Mouse (Mus musculus) hindbrain, embryonic 11.5 days (tissue): ENCODE results near the gene Fto. TPM values are rescaled to one million over a fixed set of nuclear protein-coding genes. Genes with fewer than 3 reads are reported as not detected.

Experiments
- ATAC-seq: fragments of 200-750 bp; cut with Nextera tagmentation; 2 replicates; pipeline ENCODE4 v1.8.0; 2017; ENCODE audit warnings: mild to moderate bottlenecking, moderate TSS enrichment, moderate library complexity; ENCODE audit not compliant: low FRiP score
- DNase-seq: peaks from one replicate; pipeline ENCODE4 v3.0.0-alpha.2; 2015; ENCODE audit warnings: low spot score
- H3K27ac ChIP-seq: fragments of 300-500 bp; sonication (generic); 2 replicates; pipeline ENCODE4 v1.5.1; 2014; ENCODE audit warnings: mild to moderate bottlenecking, low read depth, low read length
- H3K27me3 ChIP-seq: fragments of 300-500 bp; sonication (generic); 2 replicates; pipeline ENCODE4 v1.6.1; 2014; ENCODE audit warnings: mild to moderate bottlenecking, low read length, moderate library complexity, mixed read lengths; ENCODE audit not compliant: control insufficient read depth, insufficient read depth
- H3K36me3 ChIP-seq: fragments of 300-500 bp; sonication (generic); 2 replicates; pipeline ENCODE4 v1.6.1; 2014; ENCODE audit warnings: mild to moderate bottlenecking, low read length, moderate library complexity, mixed read lengths; ENCODE audit not compliant: control insufficient read depth, insufficient read depth
- H3K4me1 ChIP-seq: fragments of 300-500 bp; sonication (generic); replicated peaks from 2 replicates; pipeline ENCODE4 v1.6.1; 2014; ENCODE audit warnings: low read length, mixed read lengths; ENCODE audit not compliant: control insufficient read depth, insufficient read depth
- H3K4me2 ChIP-seq: fragments of 300-500 bp; sonication (generic); replicated peaks from 2 replicates; pipeline ENCODE4 v1.6.1; 2014; ENCODE audit warnings: mild to moderate bottlenecking, low read depth, low read length
- H3K4me3 ChIP-seq: fragments of 300-500 bp; sonication (generic); 2 replicates; pipeline ENCODE4 v1.5.1; 2014; ENCODE audit warnings: low read depth, low read length
- H3K9ac ChIP-seq: fragments of 300-500 bp; sonication (generic); 2 replicates; pipeline ENCODE4 v1.6.1; 2014; ENCODE audit warnings: low read depth, low read length
- H3K9me3 ChIP-seq: fragments of 300-500 bp; sonication (generic); 2 replicates; pipeline ENCODE4 v1.6.1; 2016; ENCODE audit warnings: low read length; ENCODE audit not compliant: control insufficient read depth
- WGBS: fragments of 180-500 bp; shearing (Covaris S2); extraction: QIAGEN DNeasy Blood & Tissue Kit; methylation state at CpG from one replicate; pipeline ENCODE4 v1.1.7; 2014; 5-methylcytosine and 5-hydroxymethylcytosine counted together
- polyA plus RNA-seq: library from polyadenylated mRNA; unstranded; fragments of >200 nt; fragmentation: Nextera tagmentation; extraction: Ambion mirVana; gene quantifications from 2 replicates; pipeline ENCODE4 v1.2.1, GENCODE M21; 2014

Gene Fto
- polyA plus RNA-seq, 1 experiment from 2014 or later: 94.7 TPM

DNA sequence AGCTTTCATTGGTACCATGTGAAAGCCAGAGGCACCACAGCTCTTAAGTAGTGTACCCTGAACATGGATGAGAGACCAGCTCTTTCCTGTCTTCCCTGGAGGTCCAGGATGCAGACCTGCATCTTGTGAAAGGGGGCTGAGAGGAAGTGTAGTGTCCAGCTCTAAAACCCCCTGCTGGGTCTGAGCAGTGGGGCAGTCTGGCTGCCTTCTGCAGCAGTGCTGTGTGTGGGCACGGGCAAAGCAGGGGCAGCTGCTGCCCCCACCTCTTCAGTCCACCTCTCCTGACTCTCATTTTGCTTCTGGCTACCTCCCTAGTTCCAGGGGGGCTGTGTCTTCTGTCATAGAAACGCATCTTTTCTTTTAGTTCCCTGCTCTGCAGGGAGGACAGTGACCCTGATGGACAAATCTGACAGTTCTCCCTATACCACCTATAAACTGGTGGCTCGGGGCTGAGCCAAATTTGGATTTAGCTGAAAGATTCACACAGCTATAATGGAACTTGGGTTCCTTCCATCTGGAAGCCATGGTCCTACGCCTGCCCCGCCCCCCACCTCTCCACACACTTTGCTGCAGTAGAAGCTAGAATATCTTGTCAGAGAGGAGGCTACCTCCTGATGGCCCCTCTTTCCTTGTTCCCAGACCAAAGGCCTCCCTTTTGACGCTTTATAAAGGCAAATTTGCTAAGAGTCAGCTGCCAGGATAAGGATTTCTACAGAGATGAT is 371.4 kb downstream of the Fto start:
- H3K4me2 ChIP-seq: no peak overlapping the region
- WGBS: 72% methylated on average over 6 of the region's 6 CpGs
- H3K9me3 ChIP-seq: no peaks in the 10 kb centered on the region
- no peaks in the 10 kb centered on the region for H3K36me3 ChIP-seq
- no peak overlapping the region for H3K9ac ChIP-seq
- no peak overlapping the region for H3K27ac ChIP-seq
- no peak for DNase-seq
- peaks cover 5% of the 10 kb centered on the region; the same call in 1 of the 2 replicates for H3K4me1 ChIP-seq
- no peak overlapping the region for H3K4me3 ChIP-seq
- no peaks in the 10 kb centered on the region for H3K27me3 ChIP-seq
- no peak for ATAC-seq

DNA sequence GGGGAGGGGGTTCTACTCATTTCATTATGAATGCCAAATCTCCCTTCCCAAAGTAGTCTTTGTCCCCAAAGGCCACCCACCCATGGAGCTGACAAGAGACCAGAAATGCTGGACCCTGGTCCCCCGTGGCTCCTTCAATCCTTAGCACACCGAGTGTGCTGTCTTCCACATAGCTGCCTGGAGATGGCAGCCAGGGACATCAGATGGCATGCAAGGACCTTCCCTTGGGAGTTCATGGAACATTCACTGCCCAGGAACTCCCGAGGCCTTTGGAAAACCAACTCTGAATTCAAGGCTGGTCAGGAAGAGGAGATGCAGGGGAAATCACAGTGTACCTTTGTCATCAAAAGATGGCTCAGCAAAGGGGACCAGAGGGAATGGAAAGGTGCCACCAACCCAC is 372.1 kb downstream of the Fto start:
- H3K9me3 ChIP-seq: no peaks in the 10 kb centered on the region
- H3K27ac ChIP-seq: no peak overlapping the region
- DNase-seq (no peak), ATAC-seq (no peak)
- H3K9ac ChIP-seq: no peak overlapping the region
- no peak overlapping the region for H3K4me3 ChIP-seq
- no peaks in the 10 kb centered on the region for H3K27me3 ChIP-seq
- peaks cover 5% of the 10 kb centered on the region; the same call in 1 of the 2 replicates for H3K4me1 ChIP-seq
- 21% methylated on average over 3 of the region's 3 CpGs for WGBS
- no peak overlapping the region for H3K4me2 ChIP-seq
- H3K36me3 ChIP-seq: no peaks in the 10 kb centered on the region

DNA sequence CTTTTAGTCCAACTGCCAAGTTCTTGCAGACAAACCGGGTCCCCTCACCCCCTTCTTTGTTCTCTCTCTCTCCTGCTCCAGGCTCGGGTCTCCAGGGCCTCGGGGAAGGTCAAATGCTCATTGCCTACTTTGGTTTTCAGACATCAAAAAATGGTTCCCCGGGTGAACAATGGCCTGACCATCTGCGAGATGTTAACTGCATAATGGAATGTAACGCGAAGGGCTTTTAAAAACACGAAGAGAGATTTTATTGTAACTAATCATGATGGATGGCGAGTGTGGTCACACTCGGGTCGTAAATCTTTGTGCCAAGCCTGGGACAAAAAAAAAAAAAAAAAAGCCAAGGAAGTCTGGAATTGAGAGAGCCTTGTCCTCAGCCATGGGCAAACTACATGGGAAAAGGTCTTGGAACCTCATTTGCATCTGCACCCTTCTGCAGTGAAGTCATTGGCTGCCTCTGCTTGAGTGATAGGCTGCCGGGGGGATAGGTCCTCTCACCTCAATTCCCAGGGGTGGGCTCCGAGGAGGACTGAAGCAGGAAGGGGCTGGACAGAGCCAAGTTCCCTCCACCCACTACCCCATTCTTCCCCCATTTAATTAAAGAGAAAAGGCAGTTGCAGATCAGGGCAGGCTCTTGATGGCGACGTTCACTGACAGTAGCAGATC is 378.9 kb downstream of the Fto start:
- H3K27me3 ChIP-seq: no peaks in the 10 kb centered on the region
- WGBS: 23% methylated on average over 15 of the region's 15 CpGs
- peak overlapping the region; percentile 74 for H3K27ac ChIP-seq
- peak; percentile 60 for DNase-seq
- no peak overlapping the region for H3K4me3 ChIP-seq
- no peaks in the 10 kb centered on the region for H3K9me3 ChIP-seq
- no peaks in the 10 kb centered on the region for H3K36me3 ChIP-seq
- H3K4me1 ChIP-seq: 0 out of 2 replicates have a peak, but pooled peaks cover 4% of the 10 kb centered on the region
- no peak overlapping the region for H3K4me2 ChIP-seq
- no peak overlapping the region for H3K9ac ChIP-seq
- peak; percentile 56 for ATAC-seq

DNA sequence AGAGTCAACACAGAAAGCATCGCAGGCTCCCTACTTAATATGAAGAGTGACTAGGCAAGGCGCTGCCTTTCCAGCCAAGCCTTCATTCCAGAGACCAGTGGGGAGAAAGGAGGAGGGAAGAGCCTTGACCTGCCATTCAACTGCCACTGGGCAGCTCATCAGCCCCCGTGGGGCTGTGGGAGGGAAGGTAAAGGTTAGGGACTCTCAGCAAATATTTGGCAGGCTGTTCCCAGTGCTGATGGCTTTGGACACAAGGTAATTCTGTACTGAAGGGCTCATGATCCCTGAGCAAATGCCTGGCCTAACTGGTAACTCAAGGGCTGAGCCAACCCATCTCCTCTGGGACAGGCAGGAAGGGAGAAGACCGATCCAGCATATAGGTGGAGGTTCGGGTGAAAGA is 393.2 kb downstream of the Fto start:
- no peak overlapping the region for H3K4me3 ChIP-seq
- H3K9me3 ChIP-seq: no peaks in the 10 kb centered on the region
- H3K9ac ChIP-seq: no peak overlapping the region
- H3K4me2 ChIP-seq: no peak overlapping the region
- no peaks in the 10 kb centered on the region for H3K36me3 ChIP-seq
- no peak overlapping the region for H3K27ac ChIP-seq
- 0 out of 2 replicates have a peak, but pooled peaks cover 5% of the 10 kb centered on the region for H3K4me1 ChIP-seq
- H3K27me3 ChIP-seq: no peaks in the 10 kb centered on the region
- 73% methylated on average over 5 of the region's 5 CpGs for WGBS
- DNase-seq: no peak
- ATAC-seq: no peak

DNA sequence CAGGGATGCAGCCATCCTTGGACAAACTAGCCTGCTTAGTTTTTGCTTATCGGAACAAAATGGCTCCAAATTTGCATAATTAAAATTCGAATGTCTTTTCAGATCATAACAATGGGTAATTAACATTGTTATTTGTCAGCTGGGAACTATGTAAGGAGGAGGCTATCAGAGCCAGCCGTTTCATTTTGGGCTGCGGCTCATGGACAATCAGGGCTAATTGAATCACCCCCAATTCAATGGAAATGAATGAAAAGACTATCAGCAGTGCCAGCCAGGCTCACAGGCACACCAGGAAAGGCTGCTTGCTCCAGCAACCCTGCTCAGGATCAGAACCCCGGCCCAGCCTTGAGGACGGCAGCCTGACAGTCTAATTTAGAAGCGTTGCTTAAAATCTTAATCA is 395.3 kb downstream of the Fto start:
- no peaks in the 10 kb centered on the region for H3K9me3 ChIP-seq
- no peak overlapping the region for H3K9ac ChIP-seq
- no peaks in the 10 kb centered on the region for H3K36me3 ChIP-seq
- no peaks in the 10 kb centered on the region for H3K27me3 ChIP-seq
- no peak for DNase-seq
- no peak for ATAC-seq
- WGBS: 46% methylated on average over 7 of the region's 7 CpGs
- peaks cover 5% of the 10 kb centered on the region for H3K4me1 ChIP-seq
- H3K27ac ChIP-seq: no peak overlapping the region
- H3K4me3 ChIP-seq: no peak overlapping the region
- no peak overlapping the region for H3K4me2 ChIP-seq

DNA sequence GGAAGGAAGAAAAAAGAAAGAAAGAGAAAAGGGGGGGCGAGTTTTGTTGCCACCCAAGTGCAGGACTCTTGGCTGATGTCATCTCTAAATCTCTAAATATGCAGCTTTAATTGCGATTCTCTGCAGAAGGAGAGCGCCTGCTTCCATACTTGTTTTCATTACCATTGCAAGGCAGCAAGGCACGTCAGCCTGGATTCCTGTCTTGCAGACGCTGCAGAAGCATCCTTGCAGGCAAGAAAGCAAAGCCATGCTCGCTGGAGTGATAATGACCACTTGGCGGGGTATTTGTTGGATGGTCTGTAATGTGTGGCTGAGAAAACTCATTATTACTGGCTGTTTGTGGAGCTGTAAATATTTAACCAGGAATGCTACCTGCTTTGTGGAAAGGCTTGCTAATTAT is 396.4 kb downstream of the Fto start:
- WGBS: 29% methylated on average over 7 of the region's 7 CpGs
- ATAC-seq (no peak), DNase-seq (no peak)
- no peaks in the 10 kb centered on the region for H3K36me3 ChIP-seq
- no peak overlapping the region for H3K4me3 ChIP-seq
- H3K9me3 ChIP-seq: no peaks in the 10 kb centered on the region
- H3K4me1 ChIP-seq: peaks cover 8% of the 10 kb centered on the region
- H3K4me2 ChIP-seq: no peak overlapping the region
- no peak overlapping the region for H3K9ac ChIP-seq
- no peaks in the 10 kb centered on the region for H3K27me3 ChIP-seq
- no peak overlapping the region for H3K27ac ChIP-seq

DNA sequence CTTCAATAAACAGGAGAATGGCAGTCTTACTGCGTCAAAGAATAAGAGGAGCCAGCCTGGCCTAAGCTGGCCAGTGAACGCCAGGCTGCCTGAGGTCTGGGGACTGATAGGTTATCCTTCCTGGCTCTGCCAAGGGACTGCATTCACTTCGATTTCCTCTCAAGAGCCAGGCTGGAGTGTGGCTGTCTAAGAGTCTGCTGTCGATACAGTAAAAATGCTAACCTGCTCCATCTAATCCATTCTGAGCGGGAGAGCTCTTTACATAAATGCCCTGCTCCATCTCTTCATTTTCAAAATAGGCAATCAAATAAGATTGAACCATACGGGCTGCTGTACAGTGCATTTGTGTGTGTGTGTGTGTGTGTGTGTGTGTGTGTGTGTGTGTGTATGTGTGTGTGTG is 397.9 kb downstream of the Fto start:
- H3K4me1 ChIP-seq: peaks cover 8% of the 10 kb centered on the region
- no peak for ATAC-seq
- no peaks in the 10 kb centered on the region for H3K36me3 ChIP-seq
- no peaks in the 10 kb centered on the region for H3K9me3 ChIP-seq
- peak; percentile 19 for DNase-seq
- no peak overlapping the region for H3K4me3 ChIP-seq
- WGBS: 59% methylated on average over 6 of the region's 6 CpGs
- H3K27ac ChIP-seq: 0 out of 2 replicates have a peak overlapping the region, but pooled peaks have one; percentile 20
- no peaks in the 10 kb centered on the region for H3K27me3 ChIP-seq
- H3K4me2 ChIP-seq: no peak overlapping the region
- no peak overlapping the region for H3K9ac ChIP-seq

DNA sequence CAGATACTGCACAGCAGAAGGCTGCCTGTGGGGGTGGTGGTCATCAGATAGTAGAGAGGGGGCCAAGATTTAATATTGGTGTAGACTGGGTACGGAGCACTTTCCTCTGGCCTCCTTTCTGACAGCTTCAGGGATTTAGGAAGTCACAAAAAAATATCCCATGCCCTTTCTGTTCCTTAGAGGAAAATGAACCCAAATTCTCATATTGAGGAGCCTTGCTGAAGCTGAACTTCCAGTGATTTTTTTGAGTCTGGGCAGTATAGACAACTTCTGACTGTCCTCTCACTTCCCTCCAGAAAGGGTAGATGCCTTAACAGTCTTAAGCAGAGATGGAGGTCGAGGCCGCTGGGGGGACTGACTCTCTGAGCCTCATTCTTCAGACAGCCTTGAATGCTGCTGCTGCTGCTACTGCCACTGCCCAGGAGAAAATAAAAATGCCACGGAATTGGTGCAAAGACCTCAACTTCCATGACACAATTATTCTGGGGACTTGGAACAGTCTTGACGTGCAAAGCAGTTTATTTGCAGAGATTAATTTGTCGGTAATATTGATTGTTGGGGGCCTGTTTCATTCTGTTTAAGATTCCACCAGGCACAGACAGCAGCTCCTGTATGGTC is 398.8 kb downstream of the Fto start:
- DNase-seq (peak; percentile 46), ATAC-seq (no peak)
- Histone ChIP-seq H3K9me3 (no peaks in the 10 kb centered on the region), H3K4me1 (peaks cover 8% of the 10 kb centered on the region), H3K9ac (no peak overlapping the region), H3K27me3 (no peaks in the 10 kb centered on the region), H3K4me2 (no peak overlapping the region), H3K27ac (no peak overlapping the region), H3K36me3 (no peaks in the 10 kb centered on the region), H3K4me3 (no peak overlapping the region)
- WGBS: 23% methylated on average over 6 of the region's 6 CpGs
